Mouse (Mus musculus) ES-E14 (cell line): ENCODE data around the gene Dlg2.

Experiments
- HCFC1 ChIP-seq: IDR thresholded peaks from 2 replicates; pipeline ENCODE4 v1.6.1; 2012; ENCODE audit warnings: low read length, inconsistent platforms, borderline replicate concordance; ENCODE audit not compliant: insufficient read depth
- MAFK ChIP-seq: IDR thresholded peaks from 2 replicates; pipeline ENCODE4 v1.6.1; 2014; ENCODE audit warnings: mild to moderate bottlenecking, low read depth, low read length, inconsistent platforms; ENCODE audit not compliant: insufficient read depth
- ZC3H11A ChIP-seq: IDR thresholded peaks from 2 replicates; pipeline ENCODE4 v1.6.1; 2012; ENCODE audit warnings: low read depth, mild to moderate bottlenecking, inconsistent platforms, low read length, borderline replicate concordance
- ZNF384 ChIP-seq: IDR thresholded peaks from 2 replicates; pipeline ENCODE4 v1.6.1; 2012; ENCODE audit warnings: low read depth, low read length, inconsistent platforms

DNA sequence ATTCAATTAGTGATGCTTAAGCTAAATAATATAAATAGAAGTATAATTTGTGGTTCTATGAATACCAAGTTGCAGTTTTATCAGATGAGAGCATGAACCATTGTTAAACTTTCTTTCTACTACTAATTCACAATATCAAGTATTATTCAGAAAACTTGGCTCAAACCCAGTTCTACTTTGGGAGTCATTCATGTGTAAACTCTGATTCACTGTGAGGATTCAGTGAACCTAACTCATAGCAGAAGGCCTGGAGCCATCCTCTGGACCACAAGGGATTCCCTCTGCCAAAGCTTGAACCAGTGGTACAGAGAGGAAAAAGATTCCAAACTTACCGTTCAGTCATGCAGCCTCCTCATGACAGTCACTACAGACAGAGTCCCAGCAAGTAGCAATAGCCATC, 1920.3 kb downstream of the Dlg2 start:
- TF ChIP-seq ZNF384, result no peak
- TF ChIP-seq MAFK, result no peak
- TF ChIP-seq ZC3H11A, result no peak
- no peak for TF ChIP-seq HCFC1
